Mouse (Mus musculus) cerebellum, adult 2 months (tissue): ENCODE data around the gene Slc10a7. TPM values are rescaled to one million over a fixed set of nuclear protein-coding genes. Genes with fewer than 3 reads are reported as not detected.
A peak's percentile ranks its signal among the peaks of the same experiment; 100 is the strongest.

Source experiments
- DNase-seq, 2 experiments: peaks; one replicate each; pipeline ENCODE4 v3.0.0; 2021
- H3K27ac ChIP-seq: fragments of 200-500 bp; 2 replicates; pipeline ENCODE4 v1.5.1; 2012; ENCODE audit warnings: low read length, control low read depth, inconsistent platforms; ENCODE audit not compliant: insufficient read depth
- H3K27me3 ChIP-seq: fragments of 200-500 bp; 2 replicates; pipeline ENCODE4 v1.6.1; 2012; ENCODE audit warnings: inconsistent platforms, mild to moderate bottlenecking, low read length, moderate library complexity; ENCODE audit not compliant: control insufficient read depth, insufficient read depth
- H3K4me1 ChIP-seq: fragments of 200-500 bp; 2 replicates; pipeline ENCODE4 v1.6.1; 2011; ENCODE audit warnings: low read length; ENCODE audit not compliant: control insufficient read depth, insufficient read depth
- H3K4me3 ChIP-seq: fragments of 200-500 bp; replicated peaks from 2 replicates; pipeline ENCODE3; 2011; ENCODE audit warnings: mild to moderate bottlenecking, low read depth, low read length, control low read depth; ENCODE audit not compliant: insufficient read depth
- CTCF ChIP-seq: fragments of 200-500 bp; IDR thresholded peaks from 2 replicates; pipeline ENCODE4 v1.5.1; 2011; ENCODE audit warnings: low read depth, mild to moderate bottlenecking, control low read depth, low read length, moderate library complexity, borderline replicate concordance; ENCODE audit not compliant: insufficient read depth
- POLR2A ChIP-seq: fragments of 200-500 bp; IDR thresholded peaks from 2 replicates; pipeline ENCODE4 v1.6.1; 2011; ENCODE audit warnings: low read length, control low read depth, borderline replicate concordance; ENCODE audit not compliant: insufficient read depth
- WGBS: fragments of 180-500 bp; shearing (Covaris S2); methylation state at CpG from one replicate; pipeline ENCODE4 v1.1.7; 2018; 5-methylcytosine and 5-hydroxymethylcytosine counted together
- polyA plus RNA-seq: library from polyadenylated mRNA; depleted of rRNA; stranded (reverse); fragments of >200 nt; gene quantifications from 2 replicates; pipeline ENCODE4 v1.2.3, GENCODE M21; 2012

Gene Slc10a7
- polyA plus RNA-seq, 1 experiment, result 6.7 TPM

DNA sequence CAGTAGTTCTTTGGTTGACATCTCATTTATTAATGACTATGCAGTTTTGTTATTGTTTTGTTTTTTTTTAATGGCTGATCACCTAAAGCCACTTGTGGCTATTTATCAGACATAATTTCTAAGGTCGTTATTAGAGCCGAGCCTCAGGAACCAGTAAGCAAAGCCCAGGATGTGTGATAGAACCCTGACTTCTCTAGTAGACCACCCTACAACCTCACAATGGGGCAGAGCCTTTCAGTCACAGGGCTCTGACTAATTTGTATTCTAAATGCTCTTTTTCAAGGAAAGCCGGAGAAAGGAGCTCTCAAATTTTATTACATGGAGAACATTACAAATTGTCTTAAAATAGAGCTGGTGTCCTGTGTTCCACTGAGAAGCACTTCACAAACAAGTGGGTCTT is 124.9 kb downstream of the Slc10a7 start:
- no peak overlapping the region for H3K27ac ChIP-seq
- H3K27me3 ChIP-seq, result no peaks in the 10 kb centered on the region
- no peak for DNase-seq
- TF ChIP-seq POLR2A, result no peak
- WGBS, result 91% methylated on average over 3 of the region's 3 CpGs
- H3K4me1 ChIP-seq, result no peaks in the 10 kb centered on the region
- no peak overlapping the region for H3K4me3 ChIP-seq

DNA sequence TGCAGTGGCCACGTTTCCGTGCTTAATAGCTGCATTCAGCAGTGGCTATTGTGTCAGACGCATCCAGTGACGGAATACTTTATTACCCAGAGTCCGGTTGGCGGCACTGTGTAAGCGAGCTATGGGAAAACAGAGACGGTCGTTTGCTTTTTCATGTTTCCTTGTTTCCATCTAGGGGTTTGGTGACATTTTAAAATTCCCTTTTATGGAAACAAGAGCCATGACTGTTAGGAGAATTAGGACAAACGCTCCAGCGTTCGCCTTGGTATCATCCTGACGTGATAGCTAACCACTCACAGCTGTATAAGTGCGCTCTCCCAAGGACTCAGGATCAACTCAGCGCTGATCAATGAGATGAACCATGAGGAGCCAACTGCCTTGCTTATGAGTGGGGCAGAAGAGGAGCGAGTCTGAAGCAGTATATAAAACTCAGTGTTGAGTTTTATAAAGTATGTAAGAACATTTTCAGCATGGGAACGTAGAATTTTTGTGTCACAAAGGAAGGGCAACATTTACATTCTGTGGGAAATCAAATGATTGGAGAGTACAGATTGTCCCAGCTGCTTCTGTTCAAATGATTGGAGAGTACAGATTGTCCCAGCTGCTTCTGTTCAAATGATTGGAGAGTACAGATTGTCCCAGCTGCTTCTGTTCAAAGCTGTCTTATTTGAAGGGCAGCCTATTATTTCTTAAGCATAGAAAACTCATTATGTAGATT is 125.5 kb downstream of the Slc10a7 start:
- 79% methylated on average over 17 of the region's 17 CpGs for WGBS
- H3K27ac ChIP-seq, result no peak overlapping the region

DNA sequence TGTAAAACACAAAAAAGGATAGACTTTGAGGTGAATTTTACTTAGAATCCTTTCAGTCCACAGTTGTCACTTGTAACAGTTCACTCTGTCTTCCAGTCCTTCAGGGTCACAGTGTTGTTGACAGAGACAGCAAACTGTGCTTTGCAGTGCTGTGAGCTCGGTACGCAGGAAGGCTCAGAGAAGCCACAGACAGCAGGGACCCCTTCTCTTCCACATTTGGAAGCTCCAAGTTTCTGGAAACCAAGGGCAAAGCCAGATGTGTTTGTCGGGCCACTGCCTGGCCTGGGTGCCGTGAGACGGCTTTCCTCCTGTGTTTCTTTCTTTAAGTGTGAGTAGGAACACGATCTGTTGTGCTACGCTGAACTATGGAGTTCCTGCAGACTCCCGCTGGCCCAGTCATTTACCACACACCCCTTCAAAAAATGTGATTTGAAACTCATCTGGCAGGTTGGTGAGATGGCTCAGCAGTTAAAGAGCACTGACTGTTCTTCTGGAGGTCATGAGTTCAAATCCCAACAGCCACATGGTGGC is 126.2 kb downstream of the Slc10a7 start:
- WGBS, result 83% methylated on average over 8 of the region's 8 CpGs
- DNase-seq, result no peak
- TF ChIP-seq CTCF (no peak), POLR2A (no peak)
- H3K27ac ChIP-seq, result no peak overlapping the region
- H3K4me3 ChIP-seq, result no peak overlapping the region
- H3K27me3 ChIP-seq, result no peaks in the 10 kb centered on the region
- no peaks in the 10 kb centered on the region for H3K4me1 ChIP-seq

More for the DNA sequence above, 125.5 kb downstream of the Slc10a7 start:
- Histone ChIP-seq H3K27me3 (no peaks in the 10 kb centered on the region), H3K4me1 (no peaks in the 10 kb centered on the region), H3K4me3 (no peak overlapping the region)
- DNase-seq, result no peak
- TF ChIP-seq CTCF (no peak), POLR2A (no peak)

DNA sequence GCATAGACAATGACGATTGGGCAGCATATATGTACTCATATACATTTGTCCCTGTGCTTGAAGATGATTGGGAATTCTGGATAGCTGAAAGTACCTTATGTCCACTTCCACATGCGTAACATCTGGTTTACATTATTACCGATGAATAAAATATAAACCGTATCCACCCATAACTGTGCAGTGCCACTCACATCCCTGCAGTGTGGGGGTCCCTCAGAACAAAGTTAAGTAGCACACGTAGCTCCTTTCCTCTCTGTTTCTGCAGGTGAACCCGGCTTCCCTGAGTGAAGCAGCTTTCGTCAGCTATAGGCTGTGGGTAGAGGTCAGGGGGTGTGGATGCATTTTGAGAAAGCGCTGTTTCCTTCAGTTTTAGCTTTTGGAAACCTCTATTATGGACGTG is 132.8 kb downstream of the Slc10a7 start:
- H3K27ac ChIP-seq, result no peak overlapping the region
- WGBS, result 93% methylated on average over 9 of the region's 9 CpGs
- DNase-seq, result no peak
- TF ChIP-seq POLR2A, result no peak
- no peak for TF ChIP-seq CTCF
- H3K4me3 ChIP-seq, result no peak overlapping the region
- H3K4me1 ChIP-seq, result no peaks in the 10 kb centered on the region
- H3K27me3 ChIP-seq, result no peaks in the 10 kb centered on the region

DNA sequence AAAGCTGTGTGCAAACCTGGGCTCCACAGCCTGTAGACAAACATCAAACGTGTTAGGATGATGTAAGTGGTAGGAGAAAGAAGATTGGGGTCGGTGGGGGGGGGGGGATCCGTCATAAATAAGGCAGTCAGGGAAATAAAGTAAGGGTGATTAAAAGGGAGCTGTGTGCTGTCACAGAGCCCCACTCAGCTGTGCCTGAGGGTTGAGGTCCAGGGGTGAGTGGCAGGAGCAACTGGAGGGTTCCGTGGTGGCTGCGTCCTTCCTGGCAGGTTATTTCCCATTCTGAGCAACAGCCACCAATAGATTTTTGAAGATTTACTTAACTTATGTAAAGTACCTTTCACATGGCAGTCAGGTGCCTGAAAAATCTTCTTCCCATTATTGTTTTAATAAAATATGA is 133.2 kb downstream of the Slc10a7 start:
- Histone ChIP-seq H3K27ac (no peak overlapping the region), H3K27me3 (no peaks in the 10 kb centered on the region), H3K4me1 (no peaks in the 10 kb centered on the region), H3K4me3 (no peak overlapping the region)
- DNase-seq, result no peak
- WGBS, result 88% methylated on average over 5 of the region's 5 CpGs
- TF ChIP-seq POLR2A, result no peak
- no peak for TF ChIP-seq CTCF

DNA sequence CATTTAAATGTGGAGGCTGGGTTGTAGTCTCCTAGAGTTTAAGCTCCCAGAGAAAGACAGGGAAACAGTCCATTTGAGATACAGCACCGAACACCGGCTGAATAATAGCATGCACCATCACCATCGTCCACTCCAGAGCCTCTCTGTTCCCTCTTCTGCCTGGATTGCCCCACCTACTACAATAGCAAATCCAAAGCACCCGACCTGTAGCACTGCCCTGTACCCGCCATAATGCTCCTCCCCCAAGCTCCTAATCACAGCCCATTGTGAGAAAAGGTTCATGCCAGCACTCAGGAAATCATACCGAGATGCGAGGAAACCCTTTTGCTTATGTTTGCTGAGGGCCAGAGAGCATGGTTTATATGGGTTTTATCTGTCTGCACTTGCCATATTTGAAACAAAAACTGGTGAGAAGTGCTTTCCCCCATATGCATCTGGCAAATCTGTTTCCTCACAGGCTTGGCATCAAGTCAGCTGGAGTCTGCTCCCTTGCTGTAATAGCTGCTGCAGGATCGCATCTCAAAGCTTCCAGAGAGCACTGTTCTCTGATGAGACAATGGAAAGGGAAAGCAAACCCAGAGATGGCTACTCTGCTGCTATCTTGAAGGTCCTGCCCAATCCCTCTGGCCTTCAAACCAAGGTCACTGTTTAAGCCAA is 138.0 kb downstream of the Slc10a7 start:
- WGBS, result 47% methylated on average over 8 of the region's 8 CpGs
- no peak overlapping the region for H3K4me3 ChIP-seq
- H3K4me1 ChIP-seq, result no peaks in the 10 kb centered on the region
- H3K27ac ChIP-seq, result no peak overlapping the region
- no peaks in the 10 kb centered on the region for H3K27me3 ChIP-seq
- TF ChIP-seq CTCF (no peak), POLR2A (no peak)
- no peak for DNase-seq

DNA sequence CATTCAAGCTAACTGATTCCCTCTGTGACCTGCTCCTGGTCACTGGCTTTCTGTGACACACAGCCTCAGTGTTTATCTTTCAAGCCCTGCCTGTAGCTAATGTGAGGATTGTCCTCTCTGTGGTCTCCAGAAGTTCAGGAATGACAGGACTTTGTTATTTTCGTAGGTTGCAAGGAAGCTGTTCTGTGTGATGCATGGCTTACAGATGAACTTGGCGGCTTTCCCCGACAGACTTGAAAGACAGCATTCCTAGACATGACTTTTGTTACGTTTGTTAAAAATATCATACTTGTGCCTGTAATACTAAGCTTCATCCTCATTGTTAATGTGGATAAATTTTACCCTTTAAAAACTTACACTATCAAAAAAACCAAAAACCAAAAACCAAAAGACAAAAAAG is 138.7 kb downstream of the Slc10a7 start:
- Histone ChIP-seq H3K27me3 (no peaks in the 10 kb centered on the region), H3K4me3 (no peak overlapping the region), H3K27ac (no peak overlapping the region), H3K4me1 (no peaks in the 10 kb centered on the region)
- no peak for DNase-seq
- TF ChIP-seq POLR2A (no peak), CTCF (no peak)
- WGBS, result 83% methylated on average over 4 of the region's 4 CpGs

DNA sequence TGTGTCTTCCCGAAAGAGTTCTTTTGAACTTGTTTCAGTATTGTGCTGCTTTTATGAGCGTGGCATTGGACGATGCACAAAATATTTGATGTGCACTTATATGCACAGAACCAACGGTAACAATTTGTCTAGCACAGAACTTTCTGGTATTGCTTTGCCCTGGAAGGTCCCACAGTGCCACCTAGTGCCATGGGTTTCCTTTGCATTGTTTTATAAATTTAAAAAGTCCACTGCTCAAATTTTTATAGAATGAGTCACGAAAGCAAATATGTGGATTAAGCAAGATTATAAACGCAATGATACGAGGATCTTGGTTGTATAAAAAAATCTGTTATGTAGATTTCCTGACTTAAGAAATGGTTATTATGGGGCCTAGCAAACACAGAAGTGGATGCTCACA is 139.8 kb downstream of the Slc10a7 start:
- H3K4me1 ChIP-seq, result no peaks in the 10 kb centered on the region
- no peak overlapping the region for H3K4me3 ChIP-seq
- 34% methylated on average over 7 of the region's 7 CpGs for WGBS
- TF ChIP-seq CTCF, result peak; percentile 75
- TF ChIP-seq POLR2A, result no peak
- H3K27ac ChIP-seq, result no peak overlapping the region
- DNase-seq, result peak; percentile 39 to 43
- no peaks in the 10 kb centered on the region for H3K27me3 ChIP-seq
